Mouse (Mus musculus): ENCODE data around the gene Klf12.

Klf12 gene

GRCm38 (mm10) chr14:100235746-100236145 lies 48.7 kb downstream of the Klf12 start:
- CTCF ChIA-PET = no interaction called here

- CTCF ChIA-PET = no interaction called here
Observed at GRCm38 (mm10) chr14:100231384-100231783, 53.1 kb downstream of the Klf12 start.

GRCm38 (mm10) chr14:100228120-100228519 lies 56.4 kb downstream of the Klf12 start:
- CTCF ChIA-PET = interaction anchor here (0.6 kb wide), 1 partner anchor 71 kb away, joined by 8 read pairs; no protein-coding TSS in a partner anchor

GRCm38 (mm10) chr14:100227717-100228116 lies 56.8 kb downstream of the Klf12 start:
- CTCF ChIA-PET = interaction anchor here (0.6 kb wide), 1 partner anchor 71 kb away, joined by 8 read pairs; no protein-coding TSS in a partner anchor

- CTCF ChIA-PET = no interaction called here
Observed at GRCm38 (mm10) chr14:100224151-100224550, 60.3 kb downstream of the Klf12 start.

- CTCF ChIA-PET = no interaction called here
Observed at GRCm38 (mm10) chr14:100222260-100222659, 62.2 kb downstream of the Klf12 start.

- CTCF ChIA-PET = no interaction called here
Observed at GRCm38 (mm10) chr14:100215213-100215785, 69.2 kb downstream of the Klf12 start.

GRCm38 (mm10) chr14:100213066-100213465 lies 71.4 kb downstream of the Klf12 start:
- CTCF ChIA-PET = no interaction called here

- CTCF ChIA-PET = no interaction called here
Observed at GRCm38 (mm10) chr14:100211826-100212117, 72.7 kb downstream of the Klf12 start.

- CTCF ChIA-PET = interaction anchor here (0.6 kb wide), 1 partner anchor 30 kb away, joined by 3 read pairs; no protein-coding TSS in a partner anchor
Observed at GRCm38 (mm10) chr14:100211036-100211825, 73.2 kb downstream of the Klf12 start.

GRCm38 (mm10) chr14:100209814-100210419 lies 74.6 kb downstream of the Klf12 start:
- CTCF ChIA-PET = no interaction called here

- CTCF ChIA-PET = no interaction called here
Observed at GRCm38 (mm10) chr14:100207081-100207480, 77.4 kb downstream of the Klf12 start.

GRCm38 (mm10) chr14:100206207-100206606 lies 78.3 kb downstream of the Klf12 start:
- CTCF ChIA-PET = no interaction called here

- CTCF ChIA-PET = no interaction called here
Observed at GRCm38 (mm10) chr14:100200058-100200688, 84.3 kb downstream of the Klf12 start.

GRCm38 (mm10) chr14:100198636-100199035 lies 85.8 kb downstream of the Klf12 start:
- CTCF ChIA-PET = no interaction called here

- CTCF ChIA-PET = no interaction called here
Observed at GRCm38 (mm10) chr14:100197199-100197598, 87.3 kb downstream of the Klf12 start.

GRCm38 (mm10) chr14:100189490-100190197 lies 94.8 kb downstream of the Klf12 start:
- CTCF ChIA-PET = interaction anchor here (0.5 kb wide), 1 partner anchor 221 kb away, joined by 12 read pairs; no protein-coding TSS in a partner anchor

GRCm38 (mm10) chr14:100187372-100187771 lies 97.1 kb downstream of the Klf12 start:
- CTCF ChIA-PET = no interaction called here

GRCm38 (mm10) chr14:100177796-100178195 lies 106.7 kb downstream of the Klf12 start:
- CTCF ChIA-PET = no interaction called here

- CTCF ChIA-PET = no interaction called here
Observed at GRCm38 (mm10) chr14:100165075-100165474, 119.4 kb downstream of the Klf12 start.

- CTCF ChIA-PET = no interaction called here
Observed at GRCm38 (mm10) chr14:100156639-100157038, 127.8 kb downstream of the Klf12 start.

- CTCF ChIA-PET = interaction anchor here (1.1 kb wide), 1 partner anchor 10 kb away, joined by 8 read pairs; no protein-coding TSS in a partner anchor
Observed at GRCm38 (mm10) chr14:100147666-100148065, 136.8 kb downstream of the Klf12 start.

Measured in spleen, embryonic (tissue).